Mouse (Mus musculus): ENCODE data around the gene Zfp444. TPM values are rescaled to one million over a fixed set of nuclear protein-coding genes. Genes with fewer than 3 reads are reported as not detected.

Gene Zfp444
- polyA plus RNA-seq, 1 experiment = 33.7 TPM

DNA sequence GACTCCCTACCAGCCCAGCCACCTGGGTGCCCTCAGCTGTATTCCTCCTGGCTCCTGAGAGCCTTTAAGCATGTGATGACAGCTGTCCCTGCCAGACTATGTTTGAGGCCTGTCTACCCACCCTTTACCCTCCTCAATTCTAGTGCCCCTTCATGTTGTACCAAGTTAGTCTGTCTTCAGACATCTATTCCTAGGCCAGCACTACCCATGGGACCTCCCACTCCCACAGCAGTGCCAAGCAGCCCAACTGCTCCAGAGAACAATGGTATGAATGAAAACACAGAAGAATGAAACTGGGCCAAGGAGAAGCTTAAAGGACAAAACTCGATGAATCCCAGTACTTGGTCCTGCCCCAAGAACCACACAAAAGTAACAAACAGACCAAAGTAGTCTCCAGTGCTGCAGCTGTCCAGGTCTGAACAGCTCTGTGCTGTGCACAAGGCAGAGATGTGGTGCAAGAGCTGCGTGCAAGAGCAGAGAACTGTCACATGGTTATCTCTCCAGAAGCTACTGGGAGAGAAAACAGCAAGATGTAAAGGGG is 28.0 kb upstream of the Zfp444 start:
- H3K9ac ChIP-seq (ENCODE audit: low read depth, poor library complexity, severe bottlenecking) = no peak overlapping the region
- TF ChIP-seq POLR2A (IDR thresholded peaks at IDR 0.05; ENCODE audit: insufficient read depth, low read length) (no peak), CTCF (IDR thresholded peaks at IDR 0.05; ENCODE audit: low read depth, low read length) (no peak), EP300 (IDR thresholded peaks at IDR 0.05; ENCODE audit: insufficient read depth, low read depth, low read length) (no peak)

DNA sequence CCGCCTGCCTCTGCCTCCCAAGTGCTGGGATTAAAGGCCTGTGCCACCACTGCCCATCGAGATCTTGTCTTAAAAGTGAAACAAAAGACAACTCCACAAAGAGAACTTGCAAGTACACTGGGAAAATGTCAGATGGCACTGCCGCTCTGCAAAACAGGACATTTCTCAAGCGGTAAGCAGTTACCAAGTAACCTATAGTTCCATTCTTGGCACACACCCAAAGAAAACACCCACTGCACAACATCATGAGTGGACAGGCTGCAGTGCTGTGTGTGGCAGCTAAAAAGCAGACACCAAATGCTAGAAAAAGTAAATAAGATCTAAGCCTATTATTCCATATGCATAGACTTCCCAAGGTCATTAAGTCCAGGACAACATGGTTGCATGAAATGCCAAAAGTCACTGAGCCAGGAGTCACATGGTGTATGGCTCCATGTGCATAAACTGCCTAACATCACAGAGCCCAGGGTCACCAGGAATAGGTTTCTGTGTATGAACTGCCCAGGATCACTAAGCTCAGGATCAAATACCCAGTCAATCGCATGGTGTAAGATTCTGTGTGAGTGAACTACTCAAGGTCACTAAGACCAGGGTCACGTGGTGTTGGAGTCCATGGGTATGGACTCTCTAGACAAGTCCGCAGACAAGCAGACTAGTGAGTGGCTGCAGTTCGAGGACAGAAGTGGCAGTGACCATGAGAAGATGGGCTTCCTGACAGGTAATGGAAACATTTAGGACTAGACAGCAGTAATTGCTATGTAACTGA is 26.4 kb upstream of the Zfp444 start:
- Histone ChIP-seq H3K27me3 (ENCODE audit: control insufficient read depth, insufficient read depth, low read length, poor library complexity, severe bottlenecking) (no peaks in the 10 kb centered on the region), H3K36me3 (ENCODE audit: control insufficient read depth, insufficient read depth, low read length, poor library complexity, severe bottlenecking) (no peaks in the 10 kb centered on the region), H3K9me3 (replicated peaks; ENCODE audit: control insufficient read depth, insufficient read depth, low read length, poor library complexity, severe bottlenecking) (no peaks in the 10 kb centered on the region), H3K4me1 (ENCODE audit: control insufficient read depth, insufficient read depth, low read length) (peaks cover 9% of the 10 kb centered on the region), H3K27ac (ENCODE audit: insufficient read depth, low read length) (no peak overlapping the region), H3K9ac (ENCODE audit: low read depth, poor library complexity, severe bottlenecking) (no peak overlapping the region), H3K4me3 (ENCODE audit: low read depth, low read length) (no peak overlapping the region)
- TF ChIP-seq POLR2A (IDR thresholded peaks at IDR 0.05; ENCODE audit: insufficient read depth, low read length) (no peak), CTCF (IDR thresholded peaks at IDR 0.05; ENCODE audit: low read depth, low read length) (no peak), EP300 (IDR thresholded peaks at IDR 0.05; ENCODE audit: insufficient read depth, low read depth, low read length) (no peak)

More for the DNA sequence above, 28.0 kb upstream of the Zfp444 start:
- peaks cover 9% of the 10 kb centered on the region for H3K4me1 ChIP-seq (ENCODE audit: control insufficient read depth, insufficient read depth, low read length)
- no peak overlapping the region for H3K27ac ChIP-seq (ENCODE audit: insufficient read depth, low read length)
- no peaks in the 10 kb centered on the region for H3K27me3 ChIP-seq (ENCODE audit: control insufficient read depth, insufficient read depth, low read length, poor library complexity, severe bottlenecking)
- no peak overlapping the region for H3K4me3 ChIP-seq (ENCODE audit: low read depth, low read length)
- H3K9me3 ChIP-seq (replicated peaks; ENCODE audit: control insufficient read depth, insufficient read depth, low read length, poor library complexity, severe bottlenecking) = no peaks in the 10 kb centered on the region
- H3K36me3 ChIP-seq (ENCODE audit: control insufficient read depth, insufficient read depth, low read length, poor library complexity, severe bottlenecking) = no peaks in the 10 kb centered on the region

DNA sequence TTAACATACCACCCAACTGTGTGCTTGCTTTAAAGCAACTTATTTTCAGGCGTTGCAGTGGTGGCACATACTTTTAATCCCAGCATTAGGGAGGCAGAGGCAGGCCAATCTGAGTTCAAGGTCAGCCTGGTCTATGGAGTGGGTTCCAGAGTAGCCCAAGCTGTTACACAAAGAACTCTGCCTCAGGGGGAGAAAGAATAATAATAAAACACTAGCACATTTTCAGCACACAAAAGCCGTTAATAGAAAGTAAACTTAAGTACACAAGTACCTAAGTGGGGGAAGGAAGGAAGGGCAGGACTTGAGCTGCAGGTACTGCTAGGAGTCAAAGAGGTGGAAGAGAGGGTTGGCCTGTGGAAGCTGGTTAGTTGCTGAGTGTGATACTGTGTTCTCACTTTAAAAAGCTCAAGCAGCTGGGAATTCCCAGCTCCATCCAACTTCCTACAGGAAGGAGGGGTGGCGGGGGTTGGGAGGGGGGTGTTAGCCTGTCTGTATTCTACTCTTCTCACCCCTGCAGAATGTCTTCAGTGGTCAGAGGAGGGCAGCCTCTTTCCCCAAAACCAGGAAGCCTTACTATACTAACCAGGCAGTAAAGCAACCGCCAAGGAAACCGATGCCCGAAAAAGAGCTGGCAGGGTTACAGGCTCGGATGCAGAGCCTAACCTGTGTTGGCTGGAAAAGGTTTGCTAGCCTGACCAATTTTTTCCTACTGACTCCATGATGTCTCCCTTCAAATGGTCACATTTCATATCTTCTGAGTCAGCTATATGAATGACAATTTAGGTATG is 25.6 kb upstream of the Zfp444 start:
- H3K36me3 ChIP-seq (ENCODE audit: control insufficient read depth, insufficient read depth, low read length, poor library complexity, severe bottlenecking) = no peaks in the 10 kb centered on the region
- TF ChIP-seq POLR2A (IDR thresholded peaks at IDR 0.05; ENCODE audit: insufficient read depth, low read length) = no peak
- no peak for TF ChIP-seq CTCF (IDR thresholded peaks at IDR 0.05; ENCODE audit: low read depth, low read length)
- TF ChIP-seq EP300 (IDR thresholded peaks at IDR 0.05; ENCODE audit: insufficient read depth, low read depth, low read length) = no peak
- H3K4me3 ChIP-seq (ENCODE audit: low read depth, low read length) = no peak overlapping the region
- no peak overlapping the region for H3K9ac ChIP-seq (ENCODE audit: low read depth, poor library complexity, severe bottlenecking)
- H3K27me3 ChIP-seq (ENCODE audit: control insufficient read depth, insufficient read depth, low read length, poor library complexity, severe bottlenecking) = no peaks in the 10 kb centered on the region
- H3K9me3 ChIP-seq (replicated peaks; ENCODE audit: control insufficient read depth, insufficient read depth, low read length, poor library complexity, severe bottlenecking) = no peaks in the 10 kb centered on the region
- H3K27ac ChIP-seq (ENCODE audit: insufficient read depth, low read length) = no peak overlapping the region
- H3K4me1 ChIP-seq (ENCODE audit: control insufficient read depth, insufficient read depth, low read length) = peaks cover 9% of the 10 kb centered on the region

DNA sequence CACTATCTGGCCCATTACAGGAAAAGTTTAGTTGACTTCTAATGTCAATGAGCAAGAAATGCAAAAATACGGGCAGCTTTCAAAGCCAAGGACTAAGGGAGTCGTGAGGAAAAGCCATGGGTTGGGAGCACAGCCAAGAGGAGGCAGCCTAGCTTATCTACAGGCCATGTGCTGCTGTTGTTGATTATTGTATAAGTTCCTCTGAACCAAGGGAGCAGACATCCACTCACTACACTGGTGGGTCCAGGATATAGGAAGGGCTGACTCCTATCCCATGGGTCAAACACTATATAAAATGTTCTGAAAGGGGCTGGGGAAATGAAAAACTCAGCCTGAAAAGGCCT is 25.1 kb upstream of the Zfp444 start:
- Histone ChIP-seq H3K4me3 (ENCODE audit: low read depth, low read length) (no peak overlapping the region), H3K9me3 (replicated peaks; ENCODE audit: control insufficient read depth, insufficient read depth, low read length, poor library complexity, severe bottlenecking) (no peaks in the 10 kb centered on the region), H3K27ac (ENCODE audit: insufficient read depth, low read length) (no peak overlapping the region), H3K4me1 (ENCODE audit: control insufficient read depth, insufficient read depth, low read length) (peaks cover 9% of the 10 kb centered on the region), H3K9ac (ENCODE audit: low read depth, poor library complexity, severe bottlenecking) (no peak overlapping the region), H3K27me3 (ENCODE audit: control insufficient read depth, insufficient read depth, low read length, poor library complexity, severe bottlenecking) (no peaks in the 10 kb centered on the region), H3K36me3 (ENCODE audit: control insufficient read depth, insufficient read depth, low read length, poor library complexity, severe bottlenecking) (no peaks in the 10 kb centered on the region)
- TF ChIP-seq EP300 (IDR thresholded peaks at IDR 0.05; ENCODE audit: insufficient read depth, low read depth, low read length) = no peak
- TF ChIP-seq CTCF (IDR thresholded peaks at IDR 0.05; ENCODE audit: low read depth, low read length) = no peak
- no peak for TF ChIP-seq POLR2A (IDR thresholded peaks at IDR 0.05; ENCODE audit: insufficient read depth, low read length)

DNA sequence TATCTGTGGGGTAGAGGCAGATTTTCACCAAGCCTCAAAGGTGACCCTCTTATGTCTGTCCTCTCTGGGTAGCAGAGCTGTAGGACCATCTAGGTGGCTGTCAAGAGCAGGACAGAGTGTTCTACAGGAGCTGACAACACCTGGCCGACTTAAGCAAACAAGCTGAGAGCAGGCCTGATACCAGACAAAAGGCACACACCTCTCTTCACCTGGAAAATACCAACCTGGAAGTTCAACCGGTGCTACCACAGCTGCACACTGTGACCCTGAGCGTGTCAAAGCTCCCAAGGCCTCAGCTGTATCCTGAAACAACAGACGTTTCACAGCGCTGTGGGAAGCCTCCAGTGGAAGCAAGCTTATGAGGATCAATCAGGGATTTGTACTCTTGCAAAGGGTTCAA is 24.3 kb upstream of the Zfp444 start:
- H3K27me3 ChIP-seq (ENCODE audit: control insufficient read depth, insufficient read depth, low read length, poor library complexity, severe bottlenecking) = no peaks in the 10 kb centered on the region
- H3K9me3 ChIP-seq (replicated peaks; ENCODE audit: control insufficient read depth, insufficient read depth, low read length, poor library complexity, severe bottlenecking) = no peaks in the 10 kb centered on the region
- H3K4me1 ChIP-seq (ENCODE audit: control insufficient read depth, insufficient read depth, low read length) = peaks cover 9% of the 10 kb centered on the region
- no peaks in the 10 kb centered on the region for H3K36me3 ChIP-seq (ENCODE audit: control insufficient read depth, insufficient read depth, low read length, poor library complexity, severe bottlenecking)
- TF ChIP-seq CTCF (IDR thresholded peaks at IDR 0.05; ENCODE audit: low read depth, low read length) = no peak
- TF ChIP-seq POLR2A (IDR thresholded peaks at IDR 0.05; ENCODE audit: insufficient read depth, low read length) = no peak
- TF ChIP-seq EP300 (IDR thresholded peaks at IDR 0.05; ENCODE audit: insufficient read depth, low read depth, low read length) = no peak
- no peak overlapping the region for H3K27ac ChIP-seq (ENCODE audit: insufficient read depth, low read length)
- H3K4me3 ChIP-seq (ENCODE audit: low read depth, low read length) = no peak overlapping the region
- no peak overlapping the region for H3K9ac ChIP-seq (ENCODE audit: low read depth, poor library complexity, severe bottlenecking)

DNA sequence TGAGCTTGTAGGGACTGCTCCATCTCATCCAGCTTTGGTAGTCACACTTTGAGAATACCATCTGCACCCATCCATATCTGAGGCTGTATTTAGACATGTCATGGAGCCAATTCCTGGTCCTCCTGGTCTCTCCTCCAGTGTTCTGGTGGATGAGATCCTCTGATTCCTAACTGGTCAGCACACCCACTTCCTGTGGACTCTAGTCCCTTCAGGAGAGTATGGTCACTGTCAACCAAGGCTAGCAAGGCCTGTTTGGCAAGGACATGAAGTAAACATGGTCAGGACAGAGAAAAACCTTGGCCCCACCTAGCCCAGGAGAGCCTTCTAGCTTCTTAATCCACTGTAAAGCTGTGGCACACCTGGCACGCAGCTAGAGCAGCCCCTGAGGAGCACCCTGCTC is 20.8 kb upstream of the Zfp444 start:
- H3K4me3 ChIP-seq (ENCODE audit: low read depth, low read length) = no peak overlapping the region

More for the DNA sequence above, 20.8 kb upstream of the Zfp444 start:
- Histone ChIP-seq H3K27me3 (ENCODE audit: control insufficient read depth, insufficient read depth, low read length, poor library complexity, severe bottlenecking) (no peaks in the 10 kb centered on the region), H3K9me3 (replicated peaks; ENCODE audit: control insufficient read depth, insufficient read depth, low read length, poor library complexity, severe bottlenecking) (no peaks in the 10 kb centered on the region), H3K9ac (ENCODE audit: low read depth, poor library complexity, severe bottlenecking) (no peak overlapping the region), H3K36me3 (ENCODE audit: control insufficient read depth, insufficient read depth, low read length, poor library complexity, severe bottlenecking) (no peaks in the 10 kb centered on the region), H3K27ac (ENCODE audit: insufficient read depth, low read length) (no peak overlapping the region), H3K4me1 (ENCODE audit: control insufficient read depth, insufficient read depth, low read length) (peaks cover 9% of the 10 kb centered on the region)
- no peak for TF ChIP-seq POLR2A (IDR thresholded peaks at IDR 0.05; ENCODE audit: insufficient read depth, low read length)
- no peak for TF ChIP-seq CTCF (IDR thresholded peaks at IDR 0.05; ENCODE audit: low read depth, low read length)

Data from ES-Bruce4 (cell line).